Mouse (Mus musculus) fat pad, adult 2 months (tissue): ENCODE measurements around the gene Ttc21b.
"Not testable (repeated sequence)": the region's sequence is repeated elsewhere in the genome, so short reads cannot be mapped to it uniquely, and the experiment has no call there.

Experiments
- DNase-seq: peaks from one replicate; pipeline ENCODE4 v3.0.0-alpha.2; 2011; ENCODE audit warnings: low read depth, low spot score; ENCODE audit errors: extremely low read depth

Gene Ttc21b

DNA sequence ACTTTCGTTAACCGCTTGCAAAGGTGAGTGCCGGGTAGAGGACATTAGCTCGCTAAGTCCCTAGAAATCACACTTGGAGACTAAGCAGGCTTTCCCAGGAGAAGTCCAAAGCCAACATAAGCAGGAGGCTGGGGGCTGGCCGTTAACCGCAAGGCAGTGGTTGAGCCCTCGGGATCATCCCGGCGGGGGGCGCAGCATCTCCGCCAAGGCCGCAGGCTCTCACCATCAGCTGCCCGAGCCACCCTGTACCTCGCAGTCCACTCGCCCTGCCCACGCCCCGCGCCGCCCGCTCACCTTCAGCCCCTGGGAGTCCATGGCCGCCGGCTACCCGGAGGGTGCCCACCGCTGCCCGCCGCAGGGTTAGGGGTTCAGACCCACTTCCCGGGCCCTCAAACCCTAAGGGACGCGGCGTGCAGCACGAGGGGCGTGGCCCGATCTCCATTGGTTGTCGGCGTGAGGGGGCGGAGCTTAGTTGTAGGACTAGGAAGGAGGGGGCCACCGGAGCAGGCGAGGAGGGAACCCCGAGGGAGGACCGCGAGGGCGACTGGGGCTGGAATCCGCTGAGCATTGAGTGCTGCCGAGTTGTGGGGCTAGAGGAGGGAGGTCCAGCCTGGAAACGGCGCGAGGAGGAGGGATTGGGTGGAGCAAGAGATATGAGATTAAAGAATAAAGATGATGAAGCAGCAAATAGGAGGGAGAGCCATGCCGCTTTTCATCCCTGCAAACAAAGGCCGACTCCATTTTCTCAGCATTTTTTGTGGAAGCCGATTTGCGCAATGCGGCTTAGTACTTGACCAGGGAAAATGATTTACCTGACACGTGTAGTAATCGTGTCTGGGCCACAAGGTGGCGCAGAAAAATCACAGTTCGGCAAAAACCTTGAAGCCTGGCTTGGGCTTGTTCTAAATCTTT is at the start of gene Ttc21b:
Gene Ttc21b, minus strand, starts transcription at position 398 of the 912 bp plus-strand sequence.
- DNase-seq: peak; percentile 36

DNA sequence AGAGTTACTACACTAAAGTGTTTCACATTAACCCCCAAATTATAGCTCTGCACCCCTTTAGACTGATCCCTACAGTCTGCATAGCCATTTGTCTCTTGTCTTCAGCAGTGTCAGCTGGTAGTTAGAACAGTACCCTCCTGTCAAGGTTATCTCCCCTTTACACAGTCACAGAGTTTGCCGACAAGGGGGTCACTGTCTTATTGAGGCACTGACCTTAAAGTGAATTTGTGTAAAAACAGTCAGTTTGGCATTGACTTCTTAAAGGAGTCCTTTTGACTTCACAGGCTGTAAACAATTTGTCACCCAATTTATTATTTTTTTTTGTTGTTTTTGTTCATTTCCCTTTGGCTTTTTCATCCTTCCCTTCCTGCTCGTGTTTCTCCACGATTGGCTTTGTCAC is 16.1 kb upstream of the Ttc21b start:
- no peak for DNase-seq

DNA sequence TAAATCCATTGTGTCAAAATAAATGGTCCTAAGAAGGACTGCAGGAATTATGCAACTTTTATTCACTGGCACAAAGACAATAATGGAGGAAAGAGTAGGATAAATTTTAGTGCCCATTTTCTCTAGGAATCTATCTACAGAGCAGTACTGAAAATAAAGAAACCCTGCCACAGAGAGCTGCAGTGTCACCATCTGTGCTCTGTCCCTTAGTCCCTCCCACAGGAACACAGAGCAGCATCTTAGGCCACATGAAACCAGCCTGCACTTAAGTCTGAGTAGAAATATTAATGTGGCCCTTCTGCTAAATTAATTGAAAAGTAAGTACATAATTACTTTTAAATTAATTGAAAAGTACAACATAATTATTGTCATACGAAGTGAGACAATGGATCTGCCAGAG is 12.4 kb downstream of the Ttc21b start:
- DNase-seq: no peak

DNA sequence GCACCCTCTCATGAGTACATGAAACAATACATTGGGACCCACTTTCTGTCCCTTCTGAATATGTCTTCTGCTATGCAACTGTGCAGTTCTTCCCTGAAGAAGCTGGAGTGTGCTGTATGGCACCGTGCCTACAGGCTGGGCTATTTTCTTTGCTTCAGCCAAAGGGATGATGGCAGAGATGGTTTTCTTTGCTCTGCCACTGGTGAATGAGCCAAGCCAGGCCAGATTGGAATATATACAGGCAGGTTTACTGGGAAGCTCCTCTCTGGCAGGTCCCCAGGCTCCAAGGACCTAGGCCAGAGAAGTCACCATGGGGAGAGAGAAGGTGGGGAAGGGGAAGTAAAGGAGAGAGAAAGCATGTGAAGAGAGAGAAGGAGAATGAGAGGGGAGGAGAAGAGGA is 16.1 kb downstream of the Ttc21b start:
- no peak for DNase-seq

DNA sequence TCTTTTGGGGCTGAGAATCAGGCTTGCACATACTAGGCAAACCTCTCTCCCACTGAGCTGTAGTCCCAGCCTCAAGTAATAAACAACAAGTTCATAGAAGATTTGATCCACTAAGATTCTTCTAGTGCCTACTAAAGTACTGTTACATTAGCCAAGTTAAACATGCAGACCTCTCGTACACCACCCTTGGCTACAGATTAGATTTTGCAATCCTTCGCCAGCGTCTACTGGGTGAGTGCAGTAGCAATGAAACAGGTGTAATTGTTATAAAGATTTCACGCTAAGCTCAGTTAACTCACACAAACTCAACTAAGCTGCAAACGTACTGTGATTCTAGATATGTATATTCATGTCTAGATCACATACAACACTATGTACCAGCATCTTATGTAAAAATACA is 17.5 kb downstream of the Ttc21b start:
- peak; percentile 7 for DNase-seq

DNA sequence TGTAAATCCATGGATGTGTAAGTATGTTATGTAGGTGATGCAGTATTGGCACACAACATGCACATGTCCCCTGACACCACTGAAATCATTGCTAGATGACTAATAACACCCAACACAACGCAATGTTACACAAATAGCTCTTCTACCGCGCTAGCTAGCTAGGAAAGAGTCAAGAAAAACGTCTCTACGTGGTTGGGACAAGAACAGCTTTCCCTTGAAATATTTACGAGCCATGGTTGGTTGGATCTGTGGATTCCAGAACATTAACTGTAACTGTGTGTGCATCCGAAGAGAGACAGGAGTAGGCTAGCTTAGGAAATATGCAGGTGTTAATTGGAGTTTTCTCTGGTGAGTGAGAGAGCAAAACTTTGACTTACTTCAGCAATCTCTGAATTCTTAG is 35.5 kb downstream of the Ttc21b start:
- no peak for DNase-seq

DNA sequence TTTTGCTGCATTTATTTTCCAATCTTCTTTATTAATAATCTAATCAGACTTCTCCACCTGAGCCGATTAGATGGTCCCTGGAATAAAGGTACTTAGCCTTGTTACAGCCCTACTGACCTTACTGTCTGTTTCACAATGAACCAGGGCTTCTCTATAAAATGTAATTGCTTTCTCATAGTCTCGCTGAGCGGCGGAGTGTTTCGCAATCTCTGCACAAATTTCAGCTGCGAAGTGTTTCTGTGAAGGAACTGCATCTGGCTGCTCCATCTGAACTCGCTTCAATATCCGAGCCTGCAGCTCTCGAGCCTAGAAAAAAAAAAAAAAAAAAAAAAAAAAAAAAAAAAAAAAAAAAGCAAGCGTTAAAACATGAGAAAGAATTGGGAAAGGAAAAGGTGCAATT is 46.5 kb downstream of the Ttc21b start:
- DNase-seq: peak; percentile 10

DNA sequence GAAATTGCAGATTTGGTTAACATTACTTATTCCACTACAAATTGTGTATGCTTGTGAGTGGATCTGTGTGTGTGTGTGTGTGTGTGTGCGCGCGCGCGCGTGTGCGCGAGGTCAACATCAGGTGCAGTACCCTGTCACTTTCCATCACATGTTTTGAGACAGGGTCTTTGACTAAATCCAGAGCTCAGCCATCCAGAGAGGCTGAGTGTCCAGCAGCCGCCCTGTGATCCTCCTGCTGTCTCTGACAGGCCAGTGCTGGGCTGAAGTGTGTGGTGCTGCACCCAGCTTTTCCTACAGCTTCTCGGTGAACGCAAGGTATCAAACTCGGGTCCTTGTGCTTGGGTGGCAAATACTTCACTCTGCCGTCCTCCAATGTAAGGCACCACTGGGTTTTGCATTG is 47.1 kb downstream of the Ttc21b start:
- no peak for DNase-seq

DNA sequence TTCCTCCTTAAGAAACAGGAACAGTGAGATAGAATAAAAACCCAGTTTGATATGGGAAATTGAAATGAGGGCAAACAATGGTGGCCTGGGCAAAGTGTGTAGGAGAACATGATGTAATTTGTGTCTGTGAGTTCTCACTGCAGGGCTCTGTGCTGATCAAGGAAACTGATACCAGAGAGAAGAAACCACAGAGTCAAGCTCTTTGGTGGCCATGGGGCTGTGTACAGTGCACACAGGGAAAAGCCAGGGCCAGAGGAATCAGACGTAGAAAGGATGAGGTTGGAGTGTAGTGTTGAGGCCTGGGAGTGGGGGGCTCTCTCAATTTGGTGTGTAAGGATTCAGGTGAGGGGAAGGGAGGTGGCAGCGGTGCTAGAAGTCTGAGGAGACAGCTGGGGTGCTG is 49.6 kb downstream of the Ttc21b start:
- DNase-seq: no peak

DNA sequence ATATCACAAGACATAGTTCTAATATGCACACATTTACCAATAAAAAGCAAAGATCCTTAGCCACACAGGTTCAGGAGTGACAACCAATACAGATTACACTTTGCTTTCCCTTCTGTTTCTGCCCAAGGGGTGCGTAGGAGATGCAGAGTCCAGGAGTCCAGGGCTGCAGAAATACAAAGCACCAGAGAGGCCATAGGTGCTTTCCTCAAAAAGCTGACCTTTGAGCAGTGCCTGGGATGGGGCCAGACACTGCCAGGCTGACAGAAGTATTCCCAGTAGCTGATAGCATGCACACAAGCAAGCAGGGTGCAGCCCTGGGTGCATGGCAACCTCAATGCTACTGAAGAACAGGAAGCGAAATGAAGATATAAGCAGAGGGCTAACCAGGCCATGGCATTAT is 52.2 kb downstream of the Ttc21b start:
- DNase-seq: no peak

DNA sequence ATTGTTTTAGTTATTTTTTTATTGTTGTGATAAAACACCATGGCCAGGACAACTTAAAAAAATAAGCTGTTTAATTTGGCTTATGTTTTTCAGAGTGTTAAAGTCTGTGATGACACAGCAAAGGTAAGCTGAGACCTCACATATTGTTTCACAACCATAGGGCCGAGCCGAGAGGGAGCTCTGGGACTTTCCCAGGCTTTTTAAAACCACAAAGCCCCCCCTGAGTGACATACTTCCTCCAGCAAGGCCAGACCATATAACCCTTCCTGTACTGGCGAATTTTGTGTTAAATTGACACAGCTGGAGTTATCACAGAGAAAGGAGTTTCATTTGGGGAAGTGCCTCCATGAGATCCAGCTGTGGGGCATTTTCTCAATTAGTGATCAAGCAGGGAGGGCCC is 56.2 kb downstream of the Ttc21b start:
- DNase-seq: no peak

DNA sequence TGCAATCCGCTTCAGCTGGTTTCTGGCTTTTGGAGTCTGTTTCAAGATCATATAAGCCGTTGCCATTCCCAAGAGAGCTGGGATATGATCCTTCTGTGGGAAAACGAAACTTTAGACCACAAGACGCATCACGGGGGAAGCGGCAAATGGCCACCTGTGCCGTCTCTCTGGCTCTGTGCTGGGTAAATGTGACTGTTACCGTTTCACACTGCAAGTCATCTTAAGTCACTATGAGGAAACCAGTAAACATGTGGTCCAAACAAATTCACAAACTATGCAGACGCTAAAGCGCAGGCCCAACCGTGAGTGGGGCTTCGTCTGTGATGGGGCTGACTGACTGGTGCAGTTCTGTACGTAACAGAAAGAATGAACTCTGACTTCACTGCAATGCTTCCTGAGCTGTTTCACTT is 64.7 kb downstream of the Ttc21b start:
- DNase-seq: no peak

DNA sequence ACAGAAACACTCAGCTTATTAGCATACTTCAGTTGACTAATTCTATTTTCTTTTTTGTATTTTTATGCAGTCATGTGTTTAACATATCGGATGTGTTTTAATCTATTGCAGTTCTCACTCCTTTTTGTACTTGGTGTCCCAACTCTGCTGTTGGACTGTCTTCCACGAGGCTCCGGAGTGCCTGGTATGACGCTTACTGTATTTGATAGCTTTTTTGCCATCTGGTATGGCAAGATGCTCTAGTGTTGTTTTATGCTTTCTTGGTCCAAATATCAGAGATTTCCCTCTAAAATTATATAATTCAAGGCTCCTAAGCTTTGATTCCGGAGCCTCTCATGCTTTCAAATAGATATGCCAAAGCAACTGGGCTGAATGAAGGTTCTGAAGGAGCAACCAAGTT is 66.3 kb downstream of the Ttc21b start:
- DNase-seq: no peak

DNA sequence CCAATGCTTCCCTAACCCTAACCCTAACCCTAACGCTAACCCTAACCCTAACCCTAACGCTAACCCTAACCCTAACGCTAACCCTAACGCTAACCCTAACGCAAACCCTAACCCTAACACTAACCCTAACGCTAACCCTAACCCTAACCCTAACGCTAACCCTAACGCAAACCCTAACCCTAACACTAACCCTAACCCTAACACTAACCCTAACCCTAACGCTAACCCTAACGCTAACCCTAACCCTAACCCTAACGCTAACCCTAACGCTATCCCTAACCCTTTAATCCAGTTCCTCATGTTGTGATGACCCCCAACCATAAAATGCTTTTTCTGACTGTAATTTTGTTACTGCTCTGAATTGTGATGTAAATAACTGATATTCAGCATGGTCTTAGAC is 67.2 kb downstream of the Ttc21b start:
- DNase-seq: not testable (repeated sequence)

DNA sequence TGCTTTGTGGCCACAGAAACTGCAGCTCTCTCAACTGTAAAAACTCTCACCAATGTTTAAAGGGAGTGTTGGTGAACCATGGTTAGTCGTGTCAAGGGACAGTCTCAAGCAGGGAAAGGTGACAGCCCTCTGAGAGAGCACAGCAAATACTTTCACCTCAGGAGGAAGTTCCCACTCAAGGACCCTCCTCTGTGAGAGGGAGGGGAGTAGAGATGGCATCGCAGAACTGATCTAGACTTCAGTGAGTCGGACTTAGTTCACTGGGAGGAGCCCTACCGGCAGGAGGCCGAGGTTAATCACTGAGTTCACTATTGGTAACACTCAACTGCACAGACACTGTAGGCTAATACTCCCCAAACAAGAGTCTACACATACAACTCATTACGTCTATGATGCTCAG is 68.9 kb downstream of the Ttc21b start:
- no peak for DNase-seq

DNA sequence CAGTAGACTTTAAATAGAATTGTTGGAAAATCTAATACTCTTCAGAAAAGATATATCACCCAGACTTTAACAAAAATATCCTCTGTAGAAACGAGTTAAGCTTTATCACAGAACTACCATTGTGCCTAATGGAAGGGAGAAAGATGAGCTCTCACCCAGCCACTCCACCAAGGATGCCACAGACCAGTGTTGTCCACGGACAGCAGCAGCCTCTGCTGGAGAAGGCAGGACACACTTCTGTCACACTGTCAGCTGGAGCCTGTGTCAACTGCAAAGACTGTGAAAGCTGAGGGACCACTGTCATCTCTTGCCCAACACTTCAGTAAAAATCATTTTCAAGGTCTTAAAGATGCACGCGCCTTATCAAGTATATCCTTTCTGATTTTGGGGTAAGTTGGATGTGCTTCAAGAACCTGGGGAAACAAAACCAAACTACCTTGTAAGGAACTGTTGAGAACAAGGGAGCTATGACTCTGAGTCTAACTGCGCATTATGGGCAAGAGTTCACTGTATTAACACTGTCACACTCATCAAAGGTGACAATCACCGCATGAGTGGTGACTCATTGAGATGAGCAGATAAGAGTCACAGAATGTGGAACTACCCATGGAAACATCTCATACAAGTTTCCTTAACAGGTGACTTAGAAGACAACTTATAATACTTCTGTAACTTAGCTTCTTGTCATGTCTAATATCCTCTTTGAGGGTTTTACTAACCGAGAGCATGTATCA is 71.8 kb downstream of the Ttc21b start:
- no peak for DNase-seq

DNA sequence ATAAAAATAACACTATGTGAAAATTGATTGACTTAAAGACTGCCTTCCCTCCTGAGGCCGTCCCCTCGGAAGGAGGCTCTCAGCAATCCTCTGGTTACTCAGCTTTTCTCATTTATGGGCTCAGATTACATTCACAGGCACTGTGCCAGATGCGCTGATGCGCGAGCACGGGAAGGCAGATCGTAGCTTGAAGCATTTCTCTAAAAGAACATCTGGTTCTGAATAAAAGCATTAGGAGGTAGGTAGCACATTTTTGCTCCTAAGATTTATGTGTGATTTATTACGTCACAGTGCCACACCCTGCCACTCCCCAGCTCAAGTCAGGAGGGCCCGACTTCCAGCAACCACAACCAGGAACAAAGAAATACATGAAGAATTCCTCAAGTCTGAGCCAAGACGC is 76.1 kb downstream of the Ttc21b start:
- DNase-seq: no peak

DNA sequence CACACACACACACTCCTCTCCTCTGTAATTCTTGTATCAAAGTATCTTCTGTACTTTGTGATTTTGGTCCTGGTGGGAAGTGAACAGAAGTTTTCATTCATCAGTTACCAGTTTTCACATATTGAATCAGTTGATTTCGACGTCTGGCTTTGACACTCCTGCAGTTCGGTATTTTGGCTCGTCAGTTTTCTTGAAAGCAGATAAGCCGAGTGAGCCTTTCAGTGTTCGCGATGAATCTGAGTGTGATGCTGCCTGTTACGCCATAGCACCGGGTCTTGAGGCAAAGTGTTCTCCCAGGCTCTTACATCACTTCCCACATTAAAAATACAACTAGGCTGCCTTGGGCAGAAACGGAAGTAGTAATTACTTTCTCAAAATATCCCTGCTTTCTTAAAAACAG is 76.6 kb downstream of the Ttc21b start:
- DNase-seq: no peak

DNA sequence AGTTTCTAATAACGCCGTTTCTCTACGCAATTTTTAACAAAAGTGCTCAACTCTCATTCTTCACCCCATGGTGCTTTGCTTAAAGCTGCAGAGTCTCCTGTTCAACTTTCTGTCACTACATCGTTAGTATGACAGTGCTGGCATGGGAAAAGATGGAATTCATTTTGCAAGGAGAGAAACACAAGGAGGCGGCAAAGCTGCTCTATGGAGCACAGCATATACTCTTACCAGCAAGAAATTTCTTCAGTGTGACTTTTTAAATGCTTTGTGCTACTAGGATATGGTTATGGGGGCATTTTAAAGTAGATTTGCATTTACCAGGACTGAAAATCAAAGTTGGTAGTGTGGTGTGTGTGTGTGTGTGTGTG is 77.6 kb downstream of the Ttc21b start:
- DNase-seq: no peak

DNA sequence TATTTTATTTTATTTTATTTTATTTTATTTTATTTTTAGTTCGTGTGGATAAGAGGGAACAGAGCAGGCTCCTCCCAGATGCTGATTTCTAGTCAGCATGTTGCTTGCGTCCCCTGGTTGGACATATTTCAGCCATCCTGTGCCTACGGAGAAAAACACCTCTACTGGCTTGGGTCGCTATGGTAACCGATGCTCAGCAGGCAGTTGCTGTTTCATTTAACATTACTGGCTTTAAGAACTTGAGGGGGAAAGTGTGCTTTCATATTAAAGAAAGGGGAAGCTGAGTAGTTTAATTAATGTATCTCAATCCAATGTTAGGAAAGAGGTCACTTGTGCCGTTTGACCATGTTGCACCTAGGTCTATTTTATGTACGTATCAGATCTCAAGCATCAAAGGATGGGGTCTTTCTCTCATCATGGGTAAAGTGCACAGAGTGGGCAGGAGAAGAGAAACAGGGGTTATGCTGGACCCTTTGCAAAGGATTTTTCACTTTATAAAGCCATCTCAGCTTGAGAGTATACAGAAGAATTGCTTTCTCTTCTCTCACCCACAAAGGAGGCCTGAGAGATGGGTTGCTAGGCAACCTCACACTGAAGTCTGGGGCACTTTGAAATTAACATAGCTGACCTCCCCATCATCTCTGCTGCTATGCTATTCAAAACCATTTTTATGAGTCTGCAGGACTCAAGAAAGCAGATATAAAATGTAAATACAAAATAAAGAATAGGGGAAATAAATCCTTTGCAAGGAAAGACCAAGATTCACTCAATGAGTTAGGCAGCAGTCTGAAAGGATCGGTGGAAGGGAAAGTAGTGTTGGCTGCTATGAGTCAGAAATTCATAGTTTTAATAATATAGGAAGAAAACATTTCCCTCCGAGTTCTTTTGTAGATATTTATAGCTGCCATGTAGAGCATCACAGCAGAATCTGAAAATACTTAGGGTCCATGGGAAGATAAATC is 78.2 kb downstream of the Ttc21b start:
- DNase-seq: no peak

DNA sequence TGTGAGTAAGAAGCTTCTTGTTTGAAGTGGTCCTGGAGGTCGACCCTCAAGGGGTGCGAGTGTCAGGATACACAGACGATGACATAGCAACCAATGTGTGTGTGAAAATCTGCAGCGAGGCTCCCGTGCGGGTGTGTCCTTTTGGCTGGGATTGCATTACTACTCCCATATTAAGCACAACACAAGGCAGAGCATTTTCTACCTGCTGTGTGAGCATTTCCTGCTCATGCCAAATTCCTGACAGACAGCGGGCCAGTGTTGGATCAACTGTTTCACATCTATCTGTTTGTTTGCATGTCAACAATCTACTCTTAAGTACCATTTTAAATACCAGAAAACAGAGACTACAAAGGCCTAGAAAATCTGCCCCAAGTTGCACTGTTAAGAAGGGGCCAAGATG is 79.4 kb downstream of the Ttc21b start:
- no peak for DNase-seq
